Mouse (Mus musculus) intestine, postnatal 0 days (tissue): ENCODE data around the gene Nt5c. TPM values are rescaled to one million over a fixed set of nuclear protein-coding genes. Genes with fewer than 3 reads are reported as not detected.

Source experiments
- ATAC-seq: fragments of 200-750 bp; cut with Nextera tagmentation; 2 replicates; pipeline ENCODE4 v1.8.0; 2017; ENCODE audit warnings: mild to moderate bottlenecking, moderate TSS enrichment, moderate library complexity
- H3K27ac ChIP-seq: fragments of 300-500 bp; sonication (generic); 2 replicates; pipeline ENCODE4 v1.5.1; 2014; ENCODE audit warnings: mild to moderate bottlenecking, low read depth, low read length, moderate library complexity
- H3K27me3 ChIP-seq: fragments of 300-500 bp; sonication (generic); replicated peaks from 2 replicates; pipeline ENCODE4 v1.6.1; 2014; ENCODE audit warnings: low read length, mixed read lengths; ENCODE audit not compliant: control insufficient read depth, insufficient read depth
- H3K36me3 ChIP-seq: fragments of 300-500 bp; sonication (generic); 2 replicates; pipeline ENCODE4 v1.6.1; 2014; ENCODE audit warnings: mild to moderate bottlenecking, moderate library complexity; ENCODE audit not compliant: control insufficient read depth, insufficient read depth
- H3K4me1 ChIP-seq: fragments of 300-500 bp; sonication (generic); replicated peaks from 2 replicates; pipeline ENCODE4 v1.6.1; 2014; ENCODE audit warnings: antibody characterized with exemption, low read length, mixed read lengths; ENCODE audit not compliant: control insufficient read depth, insufficient read depth
- H3K4me2 ChIP-seq: fragments of 300-500 bp; sonication (generic); replicated peaks from 2 replicates; pipeline ENCODE4 v1.6.1; 2014; ENCODE audit warnings: low read depth, mild to moderate bottlenecking, moderate library complexity
- H3K4me3 ChIP-seq: fragments of 300-500 bp; sonication (generic); 2 replicates; pipeline ENCODE4 v1.5.1; 2014; ENCODE audit warnings: low read depth, low read length
- H3K9ac ChIP-seq: fragments of 300-500 bp; sonication (generic); 2 replicates; pipeline ENCODE4 v1.6.1; 2014; ENCODE audit warnings: mild to moderate bottlenecking, low read depth, low read length
- H3K9me3 ChIP-seq: fragments of 300-500 bp; sonication (generic); 2 replicates; pipeline ENCODE4 v1.6.1; 2016; ENCODE audit warnings: mixed run types; ENCODE audit not compliant: control insufficient read depth
- CTCF ChIP-seq: sonication (generic); IDR thresholded peaks from 2 replicates; pipeline ENCODE4 v1.5.1; 2016; ENCODE audit warnings: low read depth, mild to moderate bottlenecking, control low read depth, antibody characterized with exemption, moderate library complexity
- WGBS: fragments of 180-500 bp; shearing (Covaris S2); extraction: QIAGEN DNeasy Blood & Tissue Kit; methylation state at CpG from one replicate; pipeline ENCODE4 v1.1.7; 2014; 5-methylcytosine and 5-hydroxymethylcytosine counted together
- polyA plus RNA-seq: library from polyadenylated mRNA; unstranded; fragments of >200 nt; fragmentation: Nextera tagmentation; extraction: Ambion mirVana; gene quantifications from 2 replicates; pipeline ENCODE4 v1.2.1, GENCODE M21; 2015

Nt5c gene
- polyA plus RNA-seq, 1 experiment from 2014 or later, result 189 TPM

DNA sequence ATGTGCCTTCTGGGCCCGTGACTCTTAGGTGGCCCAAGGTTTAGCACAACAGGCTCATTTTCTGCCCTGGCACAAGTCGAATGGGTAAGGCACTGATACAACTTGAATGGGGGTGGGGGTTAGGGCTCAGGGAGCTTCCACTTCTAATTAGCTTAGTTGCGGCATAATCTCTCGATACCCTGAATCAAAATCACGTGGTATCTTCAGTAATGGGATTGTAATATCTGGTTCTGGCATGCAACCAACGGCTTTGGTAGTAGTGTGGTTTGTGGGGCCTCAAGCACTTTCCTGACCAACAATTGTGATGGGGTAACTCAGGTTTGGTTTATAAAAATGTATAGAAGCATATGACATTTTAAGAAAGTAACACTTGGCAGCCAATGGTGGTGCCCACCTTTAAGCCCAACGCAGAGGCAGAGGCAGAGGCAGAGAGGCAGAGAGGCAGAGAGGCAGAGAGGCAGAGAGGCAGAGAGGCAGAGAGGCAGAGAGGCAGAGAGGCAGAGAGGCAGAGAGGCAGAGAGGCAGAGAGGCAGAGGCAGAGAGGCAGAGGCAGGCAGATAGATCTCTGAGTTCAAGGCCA lies 39.3 kb downstream of the Nt5c start:
- whole genome bisulfite sequencing, result 83% methylated on average over 7 of the region's 7 CpGs
- no peaks in the 10 kb centered on the region for H3K27me3 ChIP-seq
- TF ChIP-seq CTCF, result no peak
- H3K36me3 ChIP-seq, result no peaks in the 10 kb centered on the region
- H3K9me3 ChIP-seq, result no peaks in the 10 kb centered on the region
- no peak for ATAC-seq
- H3K27ac ChIP-seq, result no peak overlapping the region
- no peak overlapping the region for H3K4me2 ChIP-seq
- peaks cover 20% of the 10 kb centered on the region for H3K4me1 ChIP-seq
- no peak overlapping the region for H3K4me3 ChIP-seq
- no peak overlapping the region for H3K9ac ChIP-seq

DNA sequence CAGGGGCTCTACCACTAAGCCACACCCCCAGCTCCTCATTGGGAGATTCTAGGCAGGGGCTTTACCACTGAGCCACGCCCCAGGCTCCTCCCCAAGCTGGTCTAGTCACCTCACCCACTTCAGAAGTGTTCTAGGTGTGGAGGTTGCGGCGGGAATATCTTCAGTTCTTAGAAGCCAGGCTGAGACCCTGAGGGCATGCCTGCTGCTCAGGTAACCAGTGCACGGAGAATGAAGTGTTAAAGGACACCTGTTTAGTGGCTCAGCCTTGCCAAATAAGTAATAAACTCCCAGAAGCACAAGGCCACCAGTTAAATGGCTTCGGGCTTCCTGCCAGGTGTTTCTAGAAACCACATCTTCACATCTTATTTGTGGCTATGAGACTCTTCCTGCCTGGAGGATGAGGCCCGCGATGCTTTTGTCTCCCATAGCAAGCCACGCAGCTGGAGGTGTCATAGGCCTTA lies 39.9 kb downstream of the Nt5c start:
- Histone ChIP-seq H3K4me3 (no peak overlapping the region), H3K4me2 (no peak overlapping the region), H3K9me3 (no peaks in the 10 kb centered on the region), H3K36me3 (no peaks in the 10 kb centered on the region), H3K4me1 (peaks cover 18% of the 10 kb centered on the region), H3K27me3 (no peaks in the 10 kb centered on the region), H3K9ac (no peak overlapping the region), H3K27ac (no peak overlapping the region)
- 68% methylated on average over 8 of the region's 8 CpGs for WGBS
- no peak for TF ChIP-seq CTCF
- no peak for ATAC-seq

DNA sequence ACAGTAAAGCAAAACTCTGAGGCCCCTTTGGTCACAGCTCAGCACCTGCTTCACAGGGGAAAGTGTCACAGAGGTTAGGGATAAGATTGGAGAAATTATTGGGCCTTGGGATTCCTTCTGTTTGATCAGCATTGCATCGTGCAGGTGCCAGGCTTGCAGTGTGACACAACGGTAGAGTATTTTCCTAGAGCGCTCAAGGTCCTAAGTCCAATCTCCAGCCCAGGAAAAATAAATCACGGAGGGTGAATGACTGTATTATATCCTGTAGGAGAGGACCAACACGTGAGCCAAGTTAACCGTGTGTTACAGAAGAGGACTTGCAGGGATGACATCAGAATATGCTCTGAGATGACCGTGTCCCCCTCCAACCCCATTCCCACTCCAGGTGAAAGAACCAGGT lies 41.5 kb downstream of the Nt5c start:
- 48% methylated on average over 7 of the region's 7 CpGs for whole genome bisulfite sequencing
- no peaks in the 10 kb centered on the region for H3K27me3 ChIP-seq
- no peak overlapping the region for H3K9ac ChIP-seq
- peaks cover 16% of the 10 kb centered on the region; the same call in 1 of the 2 replicates for H3K4me1 ChIP-seq
- no peak for TF ChIP-seq CTCF
- no peaks in the 10 kb centered on the region for H3K9me3 ChIP-seq
- peak; percentile 85 for ATAC-seq
- H3K27ac ChIP-seq, result peak overlapping the region; percentile 87
- H3K4me2 ChIP-seq, result peak overlapping the region; percentile 37
- H3K36me3 ChIP-seq, result no peaks in the 10 kb centered on the region
- no peak overlapping the region for H3K4me3 ChIP-seq

DNA sequence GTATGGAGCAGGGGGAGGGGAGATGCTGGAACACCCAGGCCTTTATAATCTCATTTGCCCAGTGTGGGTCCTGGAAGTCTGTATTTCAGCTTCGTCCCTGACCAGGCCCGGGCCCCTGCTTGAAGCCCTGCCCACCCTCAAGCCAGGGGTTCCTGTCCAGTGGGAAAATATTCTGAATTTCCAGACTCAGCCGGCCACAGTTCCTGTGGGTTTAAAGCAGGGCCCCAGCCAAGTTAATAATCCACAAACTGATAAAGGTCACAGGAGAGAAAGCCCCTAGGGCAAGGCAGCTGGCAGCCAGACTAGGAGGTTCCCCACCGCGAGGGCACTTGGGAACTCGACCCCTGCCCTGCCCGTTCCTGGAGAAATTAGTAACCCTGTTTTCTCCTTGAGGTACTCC lies 42.7 kb downstream of the Nt5c start:
- Histone ChIP-seq H3K4me1 (peaks cover 16% of the 10 kb centered on the region; the same call in 1 of the 2 replicates), H3K9me3 (no peaks in the 10 kb centered on the region), H3K4me2 (peak overlapping the region; percentile 37; the same call in 1 of the 2 replicates), H3K9ac (peak overlapping the region; percentile 11; the same call in 1 of the 2 replicates), H3K27ac (peak overlapping the region; percentile 87), H3K27me3 (no peaks in the 10 kb centered on the region), H3K36me3 (no peaks in the 10 kb centered on the region), H3K4me3 (no peak overlapping the region)
- WGBS, result 33% methylated on average over 7 of the region's 7 CpGs
- no peak for ATAC-seq
- no peak for TF ChIP-seq CTCF

DNA sequence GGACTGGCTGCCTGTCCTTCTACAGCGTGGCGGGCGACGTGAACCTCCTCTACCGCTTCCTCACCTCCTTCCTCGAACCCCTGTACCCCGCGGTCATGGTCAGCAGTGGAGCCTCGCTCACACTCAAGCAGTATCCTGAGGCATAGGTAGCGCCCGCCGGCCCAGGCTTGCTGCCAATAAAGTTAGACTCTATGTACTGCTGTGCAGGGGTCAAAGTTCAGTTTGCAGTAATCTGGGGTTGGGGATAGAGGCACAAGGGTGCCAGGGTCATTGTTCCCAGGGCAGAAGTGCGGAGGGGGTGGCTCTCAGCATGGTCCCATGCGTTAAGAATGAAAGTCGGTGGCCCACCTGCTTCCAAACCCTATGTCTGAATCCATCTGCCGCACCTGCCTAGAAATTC lies 43.6 kb downstream of the Nt5c start:
- Histone ChIP-seq H3K27me3 (no peaks in the 10 kb centered on the region), H3K4me3 (no peak overlapping the region), H3K9ac (0 out of 2 replicates have a peak overlapping the region, but pooled peaks have one; percentile 17), H3K4me2 (peak overlapping the region; percentile 48), H3K36me3 (no peaks in the 10 kb centered on the region), H3K9me3 (no peaks in the 10 kb centered on the region), H3K4me1 (peaks cover 16% of the 10 kb centered on the region; the same call in 1 of the 2 replicates), H3K27ac (peak overlapping the region; percentile 87)
- 47% methylated on average over 16 of the region's 16 CpGs for WGBS
- TF ChIP-seq CTCF, result no peak
- ATAC-seq, result peak; percentile 60

DNA sequence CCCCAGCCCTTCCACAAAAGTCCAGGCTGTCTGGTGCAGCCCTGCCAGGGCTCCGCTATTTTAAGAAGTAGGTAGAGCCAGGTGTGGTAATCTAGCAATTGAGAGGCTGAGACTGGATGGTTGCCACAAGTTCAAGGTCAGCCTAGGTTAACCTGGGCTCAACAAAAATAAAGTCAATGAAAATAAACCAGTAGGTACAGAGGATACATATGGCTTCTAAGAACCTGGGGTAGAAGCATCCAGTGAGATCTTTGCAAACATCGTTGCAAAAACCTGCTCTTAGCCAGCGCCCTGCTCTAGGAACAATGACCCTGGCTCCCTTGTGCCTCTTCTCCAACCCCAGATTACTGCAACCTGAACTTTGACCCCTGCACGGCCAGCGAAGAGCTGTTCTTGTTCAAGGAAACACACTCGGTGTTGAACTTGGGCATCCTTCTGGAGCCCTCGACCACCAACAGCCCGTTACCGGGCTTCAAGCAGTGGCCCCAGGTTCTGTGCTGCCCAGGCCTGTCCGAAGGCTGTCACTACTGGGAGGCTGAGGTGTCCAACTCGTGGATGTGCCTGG lies 44.3 kb downstream of the Nt5c start:
- Histone ChIP-seq H3K9me3 (no peaks in the 10 kb centered on the region), H3K27ac (peak overlapping the region; percentile 87), H3K9ac (peak overlapping the region; percentile 34; the same call in 1 of the 2 replicates), H3K4me1 (peaks cover 16% of the 10 kb centered on the region; the same call in 1 of the 2 replicates), H3K4me3 (no peak overlapping the region), H3K4me2 (peak overlapping the region; percentile 48), H3K36me3 (no peaks in the 10 kb centered on the region), H3K27me3 (no peaks in the 10 kb centered on the region)
- ATAC-seq, result peak; percentile 14
- no peak for TF ChIP-seq CTCF
- 48% methylated on average over 11 of the region's 11 CpGs for WGBS
